Comparison of ENCODE assay signal across 8 mouse cellular contexts in the genomic region with DNA sequence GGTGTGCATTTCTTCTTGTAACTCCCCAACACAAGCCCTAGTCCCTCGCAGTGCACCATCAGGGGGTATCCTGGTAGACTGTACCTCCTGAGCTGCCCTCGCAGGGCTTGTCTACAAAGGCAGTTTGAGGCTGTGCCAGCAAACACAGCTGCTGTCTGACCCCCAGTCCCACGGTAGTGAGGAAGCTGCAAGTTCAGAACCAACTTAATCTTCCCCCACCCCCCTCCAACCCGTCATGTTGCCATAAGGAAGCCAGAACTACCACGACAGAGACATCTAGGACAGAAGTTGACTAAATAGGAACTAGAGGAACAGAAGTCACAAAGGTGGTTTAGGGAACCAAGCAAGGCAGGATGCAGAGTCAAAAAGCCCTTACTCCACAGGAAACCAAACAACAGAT. TPM values are rescaled to one million over a fixed set of nuclear protein-coding genes. Genes with fewer than 3 reads are reported as not detected.
DNase-seq lines count a peak whose midpoint lies in the region; ATAC-seq lines count a peak whose summit lies in the region.

No protein-coding gene starts in this region.

- H3K36me3 ChIP-seq in kidney, embryonic 15.5 days: peaks cover 17% of the 10 kb centered on the region
- no peaks in the 10 kb centered on the region for H3K36me3 ChIP-seq in hindbrain, embryonic 11.5 days (ENCODE audit: control insufficient read depth, insufficient read depth, low read length)

- no peak for DNase-seq in kidney, adult 11 months
- DNase-seq in hindbrain, embryonic 11.5 days (ENCODE audit: low spot score): no peak
- DNase-seq in adrenal gland, postnatal 36 days: no peak
- no peak for DNase-seq in cerebellum, adult 11-12 months

- no peaks in the 10 kb centered on the region for H3K27me3 ChIP-seq in kidney, embryonic 15.5 days
- no peaks in the 10 kb centered on the region for H3K27me3 ChIP-seq in hindbrain, embryonic 11.5 days (ENCODE audit: control insufficient read depth, insufficient read depth, low read length)

- no peak for ATAC-seq in kidney, embryonic 15.5 days (replicated peaks; ENCODE audit: low FRiP score)
- peak; percentile 48 for ATAC-seq in common myeloid progenitor, adult 5-6 weeks (replicated peaks; ENCODE audit: low read depth, poor library complexity, severe bottlenecking)
- ATAC-seq in hindbrain, embryonic 11.5 days (ENCODE audit: low FRiP score): no peak
- peak; percentile 74 for ATAC-seq in megakaryocyte, adult 5-6 weeks (ENCODE audit: poor library complexity, severe bottlenecking)
- no peak for ATAC-seq in activated CD4-positive, CD25-positive, alpha-beta regulatory T cell, adult 4 months

- 0 out of 2 replicates have a peak, but pooled peaks cover 3% of the 10 kb centered on the region for H3K9me3 ChIP-seq in kidney, embryonic 15.5 days (replicated peaks)
- H3K9me3 ChIP-seq in hindbrain, embryonic 11.5 days (ENCODE audit: control insufficient read depth, low read length): no peaks in the 10 kb centered on the region

- no peak overlapping the region for H3K9ac ChIP-seq in kidney, embryonic 15.5 days
- no peak overlapping the region for H3K9ac ChIP-seq in hindbrain, embryonic 11.5 days (ENCODE audit: low read depth, low read length)

- no peak overlapping the region for H3K4me3 ChIP-seq in kidney, embryonic 15.5 days (replicated peaks)
- no peak overlapping the region for H3K4me3 ChIP-seq in hindbrain, embryonic 11.5 days (ENCODE audit: low read depth, low read length)

- 25% methylated on average over 5 of the region's 5 CpGs for WGBS in kidney, embryonic 15.5 days
- 41% methylated on average over 5 of the region's 5 CpGs for WGBS in hindbrain, embryonic 11.5 days

- H3K27ac ChIP-seq in kidney, embryonic 15.5 days: peak overlapping the region; percentile 91
- H3K27ac ChIP-seq in hindbrain, embryonic 11.5 days (ENCODE audit: low read depth, low read length): peak overlapping the region; percentile 45; the same call in 1 of the 2 replicates

- peak overlapping the region; percentile 47; the same call in 1 of the 2 replicates for H3K4me2 ChIP-seq in kidney, embryonic 15.5 days
- H3K4me2 ChIP-seq in hindbrain, embryonic 11.5 days (replicated peaks; ENCODE audit: low read depth, low read length): no peak overlapping the region

- H3K4me1 ChIP-seq in kidney, embryonic 15.5 days: peaks cover 60% of the 10 kb centered on the region
- H3K4me1 ChIP-seq in hindbrain, embryonic 11.5 days (replicated peaks; ENCODE audit: control insufficient read depth, insufficient read depth, low read length): peaks cover 10% of the 10 kb centered on the region; the same call in 1 of the 2 replicates

RNA-seq across cellular contexts. Expression of a gene that starts 28.9 kb away (rescaled TPM):
- 46.0 and 47.6 TPM in 2 replicates for polyA plus RNA-seq in kidney, embryonic 15.5 days (2015; fragmentation: Nextera tagmentation; extraction: Ambion mirVana)
- total RNA-seq in common myeloid progenitor, adult 5-6 weeks (2017): 2.4 and 10.3 TPM in 2 replicates
- 19.1 and 23.4 TPM in 2 replicates for polyA plus RNA-seq in hindbrain, embryonic 11.5 days (2014; fragmentation: Nextera tagmentation; extraction: Ambion mirVana)
- 31.2 and 38.6 TPM in 2 replicates for total RNA-seq in megakaryocyte, adult 5-6 weeks (2015)
- total RNA-seq in megakaryocyte, adult 5-6 weeks (2017): 30.9 and 52.5 TPM in 2 replicates
- 10 to 100 TPM; 31.8 to 34.3 TPM for polyA plus RNA-seq in activated CD4-positive, CD25-positive, alpha-beta regulatory T cell, adult 4 months (2017; shearing (Covaris generic))
- 10 to 100 TPM; 31.2 to 46.1 TPM for total RNA-seq in adrenal gland, postnatal 36 days (2021)

Comparison
In these comparisons a context has a peak if more than half of its experiments do, and no peak if none do; other contexts are left out.
1. ATAC-seq: peak in common myeloid progenitor, adult 5-6 weeks (single experiment) and megakaryocyte, adult 5-6 weeks (single experiment); none in kidney, embryonic 15.5 days (single experiment), hindbrain, embryonic 11.5 days (single experiment) and activated CD4-positive, CD25-positive, alpha-beta regulatory T cell, adult 4 months (single experiment).